Mouse (Mus musculus): ENCODE measurements around the gene Mif4gd.

- peak; percentile 49 for TF ChIP-seq CTCF (IDR thresholded peaks at IDR 0.05)
- TF ChIP-seq EP300 (IDR thresholded peaks at IDR 0.05), result no peak
Measured at GRCm38 (mm10) chr11:115612059-115612409, 735 bp downstream of the Mif4gd start.
